Mouse (Mus musculus) adrenal gland, postnatal 14 days (tissue): Measurements from ENCODE around the gene Rai2. TPM values are rescaled to one million over a fixed set of nuclear protein-coding genes. Genes with fewer than 3 reads are reported as not detected.

ENCODE experiments used
- DNase-seq: peaks from one replicate; pipeline ENCODE4 v3.0.0; 2021; ENCODE audit warnings: mixed read lengths
- long read RNA-seq, 2 experiments: library from polyadenylated mRNA; stranded (forward); transcript quantifications; one replicate each; pipeline ENCODE4 v2.0.0; 2021
- total RNA-seq: library from RNA; stranded (reverse); gene quantifications from 2 replicates; pipeline ENCODE4 v1.2.3, GENCODE M21; 2021

Rai2 gene
- total RNA-seq: 17.0 and 17.6 TPM in 2 replicates
- long read RNA-seq, experiment 1, transcript Rai2-201 (2 exons, 2,204 nt): major isoform, 10 of 21 reads
- long read RNA-seq, experiment 1, partial matches to known transcripts: 6 of 21 reads
- long read RNA-seq, experiment 1, other reads (novel, unspliced or antisense): 1 of 21 reads
- long read RNA-seq, experiment 2, transcript Rai2-201 (2 exons, 2,204 nt): major isoform, 5 of 9 reads
- long read RNA-seq, experiment 2, partial matches to known transcripts: 0 of 9 reads
- long read RNA-seq, experiment 2, other reads (novel, unspliced or antisense): 1 of 9 reads

GRCm38 (mm10) chrX:161716865-161717763, at the start of gene Rai2:
Rai2 (plus strand) TSS chrX:161717069.
- peak; percentile 78 for DNase-seq

- peak; percentile 8 for DNase-seq
Measured at GRCm38 (mm10) chrX:161689336-161689735, 27.5 kb upstream of the Rai2 start.

GRCm38 (mm10) chrX:161716503-161716864, 385 bp upstream of the Rai2 start:
- no peak for DNase-seq

- DNase-seq: no peak
Measured at GRCm38 (mm10) chrX:161717764-161718382, 1.0 kb downstream of the Rai2 start.

- DNase-seq: peak; percentile 9
Measured at GRCm38 (mm10) chrX:161718548-161718947, 1.7 kb downstream of the Rai2 start.

GRCm38 (mm10) chrX:161721082-161721481, 4.2 kb downstream of the Rai2 start:
- DNase-seq: no peak

- DNase-seq: no peak
Measured at GRCm38 (mm10) chrX:161723391-161723808, 6.5 kb downstream of the Rai2 start.

GRCm38 (mm10) chrX:161726257-161726656, 9.4 kb downstream of the Rai2 start:
- no peak for DNase-seq

- peak; percentile 14 for DNase-seq
Measured at GRCm38 (mm10) chrX:161728507-161728906, 11.6 kb downstream of the Rai2 start.

- no peak for DNase-seq
Measured at GRCm38 (mm10) chrX:161730026-161730425, 13.2 kb downstream of the Rai2 start.

GRCm38 (mm10) chrX:161731859-161732258, 15.0 kb downstream of the Rai2 start:
- no peak for DNase-seq

- DNase-seq: no peak
Measured at GRCm38 (mm10) chrX:161733581-161734309, 16.9 kb downstream of the Rai2 start.

GRCm38 (mm10) chrX:161734310-161734676, 17.4 kb downstream of the Rai2 start:
- DNase-seq: no peak

GRCm38 (mm10) chrX:161739374-161739773, 22.5 kb downstream of the Rai2 start:
- DNase-seq: no peak

- DNase-seq: peak; percentile 8
Measured at GRCm38 (mm10) chrX:161743080-161743479, 26.2 kb downstream of the Rai2 start.

GRCm38 (mm10) chrX:161745296-161745695, 28.4 kb downstream of the Rai2 start:
- peak; percentile 30 for DNase-seq

GRCm38 (mm10) chrX:161747337-161747736, 30.5 kb downstream of the Rai2 start:
- no peak for DNase-seq

GRCm38 (mm10) chrX:161753514-161753913, 36.6 kb downstream of the Rai2 start:
- DNase-seq: no peak

GRCm38 (mm10) chrX:161776321-161776962, 59.6 kb downstream of the Rai2 start:
- DNase-seq: no peak

GRCm38 (mm10) chrX:161780321-161781034, 63.6 kb downstream of the Rai2 start:
- no peak for DNase-seq

- DNase-seq: peak; percentile 32
Measured at GRCm38 (mm10) chrX:161790182-161790581, 73.3 kb downstream of the Rai2 start.
